Mouse (Mus musculus): ENCODE results near the gene Eva1c. TPM values are rescaled to one million over a fixed set of nuclear protein-coding genes. Genes with fewer than 3 reads are reported as not detected.
"Not testable (repeated sequence)": the region's sequence is repeated elsewhere in the genome, so short reads cannot be mapped to it uniquely, and the experiment has no call there.

The Eva1c gene
- polyA plus RNA-seq, 1 experiment from 2014 or later, result 0.91 TPM

DNA sequence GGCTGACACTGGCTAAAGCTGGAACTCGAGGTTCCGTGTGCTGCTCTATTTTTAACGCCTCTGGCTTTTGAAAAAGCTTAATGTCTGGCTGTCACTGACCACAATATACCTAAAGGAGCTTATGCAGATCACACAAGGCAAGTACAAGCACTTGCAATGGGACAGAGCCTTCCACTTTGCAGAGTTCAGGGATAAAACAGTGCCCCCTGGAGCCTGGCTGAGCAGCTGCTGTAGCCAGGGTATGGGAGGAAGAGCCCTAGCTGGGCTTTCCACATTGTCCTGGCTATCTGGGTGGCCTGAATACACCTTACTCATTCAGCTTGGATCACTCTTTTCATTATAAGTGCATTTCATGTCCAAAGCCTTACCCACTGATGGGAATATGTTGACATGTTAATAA is 24.6 kb upstream of the Eva1c start:
- no peak overlapping the region for H3K4me3 ChIP-seq (replicated peaks)
- no peaks in the 10 kb centered on the region for H3K9me3 ChIP-seq (replicated peaks)
- no peak overlapping the region for H3K9ac ChIP-seq
- WGBS, result 93% methylated on average over 3 of the region's 3 CpGs
- H3K27me3 ChIP-seq, result no peaks in the 10 kb centered on the region
- ATAC-seq (replicated peaks; ENCODE audit: low FRiP score), result no peak
- H3K4me2 ChIP-seq, result no peak overlapping the region
- peaks cover 69% of the 10 kb centered on the region for H3K36me3 ChIP-seq
- no peaks in the 10 kb centered on the region for H3K4me1 ChIP-seq
- H3K27ac ChIP-seq, result no peak overlapping the region

DNA sequence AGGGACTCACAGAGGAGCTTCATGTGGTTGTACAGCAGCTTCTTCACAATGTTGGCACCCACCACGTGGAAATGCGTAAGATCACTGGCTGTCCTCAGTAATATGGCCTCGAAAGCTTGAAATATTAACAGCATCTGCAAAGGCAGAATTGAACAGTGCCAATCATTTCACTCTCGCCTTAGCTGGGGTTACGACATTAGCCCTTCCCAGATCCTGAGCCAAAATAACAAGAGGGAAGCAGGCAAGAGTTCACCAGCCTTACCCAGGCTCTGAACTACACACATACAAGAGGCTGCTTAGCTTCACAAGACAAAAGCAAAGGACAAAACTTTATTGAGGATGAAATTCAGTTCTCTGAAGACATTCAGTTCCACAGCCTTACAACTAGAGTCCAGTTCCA is 22.1 kb upstream of the Eva1c start:
- WGBS, result 95% methylated on average over 5 of the region's 5 CpGs
- ATAC-seq (replicated peaks; ENCODE audit: low FRiP score), result no peak
- H3K4me2 ChIP-seq, result no peak overlapping the region

DNA sequence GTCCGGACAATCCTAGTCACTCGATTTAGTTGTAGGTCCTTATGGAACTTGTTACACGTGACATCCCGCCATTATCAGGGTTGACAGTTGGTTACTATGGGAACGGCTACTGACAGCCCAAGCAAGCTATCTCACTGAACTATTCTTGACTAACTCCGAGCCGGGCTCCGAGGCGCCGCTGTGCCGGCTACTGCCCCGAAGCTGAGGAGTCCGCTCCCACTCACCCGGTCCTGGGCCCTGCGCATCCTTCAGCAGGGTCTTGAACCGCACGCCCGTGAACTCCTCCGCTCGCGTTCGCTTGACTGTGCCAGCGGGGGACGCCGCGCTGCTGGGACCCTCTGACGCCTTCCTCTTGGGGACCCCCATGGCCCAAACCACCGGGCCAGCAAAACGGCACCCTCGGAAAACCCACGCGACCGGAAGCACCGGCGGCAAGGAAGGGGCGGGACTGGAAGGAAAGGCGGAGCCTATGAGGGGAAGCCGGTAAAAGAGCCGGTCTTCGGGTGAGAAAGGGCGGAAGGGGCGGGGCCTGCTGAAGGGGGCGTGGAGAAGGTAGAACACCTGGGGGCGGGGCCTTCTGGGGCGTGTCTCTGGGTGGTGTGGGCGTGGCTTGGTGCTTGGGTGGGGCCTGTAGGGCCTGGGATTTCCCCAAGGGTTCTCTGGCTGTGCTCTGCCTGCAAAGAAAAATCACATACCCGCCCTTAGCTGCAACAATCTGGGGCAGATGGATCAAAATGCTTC is 16.4 kb upstream of the Eva1c start, which contains the start of gene Urb1:
Gene Urb1, minus strand, starts transcription at position 439 of the 741 bp plus-strand sequence.
- Histone ChIP-seq H3K9me3 (replicated peaks) (no peaks in the 10 kb centered on the region), H3K27me3 (no peaks in the 10 kb centered on the region), H3K36me3 (peaks cover 1% of the 10 kb centered on the region; the same call in 1 of the 2 replicates), H3K9ac (peak within 1 kb of the TSS; percentile 59), H3K4me1 (peaks cover 13% of the 10 kb centered on the region; the same call in 1 of the 2 replicates), H3K27ac (peak within 1 kb of the TSS; percentile 85), H3K4me3 (replicated peaks) (peak within 1 kb of the TSS; percentile 96), H3K4me2 (peak within 1 kb of the TSS; percentile 91)
- ATAC-seq (replicated peaks; ENCODE audit: low FRiP score), result peak; percentile 95
- under 1% methylated on average over 47 of the region's 47 CpGs for WGBS

More for the DNA sequence above, 22.1 kb upstream of the Eva1c start:
- H3K4me1 ChIP-seq, result peaks cover 4% of the 10 kb centered on the region; the same call in 1 of the 2 replicates
- H3K27me3 ChIP-seq, result no peaks in the 10 kb centered on the region
- no peak overlapping the region for H3K27ac ChIP-seq
- H3K9me3 ChIP-seq (replicated peaks), result no peaks in the 10 kb centered on the region
- H3K4me3 ChIP-seq (replicated peaks), result no peak overlapping the region
- H3K36me3 ChIP-seq, result peaks cover 48% of the 10 kb centered on the region
- no peak overlapping the region for H3K9ac ChIP-seq

DNA sequence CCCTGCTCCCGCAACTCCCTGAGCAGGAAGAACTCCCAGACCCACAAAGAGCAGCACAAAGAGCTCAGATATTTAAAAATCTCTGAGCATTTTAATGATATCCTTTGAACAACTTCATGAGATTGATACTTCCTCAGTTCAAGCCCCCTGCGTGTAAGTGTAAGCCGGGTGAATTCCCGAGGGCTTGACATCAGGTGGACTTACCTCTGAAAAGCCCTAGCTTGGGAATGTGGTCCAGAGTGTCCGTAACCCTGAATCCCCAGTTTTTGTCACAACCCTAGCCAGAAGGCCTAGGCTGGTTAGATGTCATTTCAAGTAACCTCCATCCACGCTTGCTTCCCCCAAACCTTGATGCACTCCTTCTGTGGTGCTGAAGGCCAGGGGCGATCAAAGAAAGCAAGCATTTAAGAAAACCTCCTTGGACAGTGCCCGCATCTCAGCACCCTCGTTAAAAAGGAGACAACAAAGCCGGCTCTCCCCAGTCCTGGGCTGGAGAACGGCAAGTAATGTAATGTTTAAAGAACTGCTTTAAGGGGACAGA is 15.7 kb upstream of the Eva1c start:
- Histone ChIP-seq H3K4me2 (peak overlapping the region; percentile 91), H3K27me3 (no peaks in the 10 kb centered on the region), H3K9me3 (replicated peaks) (no peaks in the 10 kb centered on the region), H3K27ac (peak overlapping the region; percentile 70; the same call in 1 of the 2 replicates), H3K4me3 (replicated peaks) (peak overlapping the region; percentile 96), H3K4me1 (peaks cover 13% of the 10 kb centered on the region; the same call in 1 of the 2 replicates), H3K36me3 (no peaks in the 10 kb centered on the region), H3K9ac (0 out of 2 replicates have a peak overlapping the region, but pooled peaks have one; percentile 23)
- peak; percentile 17; the same call in 1 of the 2 replicates for ATAC-seq (replicated peaks; ENCODE audit: low FRiP score)
- 51% methylated on average over 11 of the region's 11 CpGs for WGBS

DNA sequence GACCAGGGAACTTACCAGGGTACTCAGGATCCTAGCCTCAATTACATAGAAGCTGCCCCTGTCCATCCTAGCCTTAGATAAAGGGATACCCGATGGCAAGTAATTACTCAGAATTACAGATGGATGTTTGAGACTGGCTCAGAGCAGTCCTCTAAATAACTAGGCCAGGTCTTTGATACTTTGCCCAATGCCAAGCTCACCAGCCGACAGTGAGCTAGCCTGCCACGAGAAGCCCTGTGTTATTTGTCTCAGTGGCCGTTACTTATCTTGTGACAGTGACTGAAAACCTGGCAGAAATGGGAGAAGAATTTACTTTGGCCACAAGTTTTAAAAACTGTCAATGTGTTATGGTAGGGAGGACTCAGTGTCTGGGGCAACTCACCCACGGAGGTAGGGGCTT is 14.4 kb upstream of the Eva1c start:
- H3K9me3 ChIP-seq (replicated peaks), result no peaks in the 10 kb centered on the region
- WGBS, result 75% methylated on average over 5 of the region's 5 CpGs
- peaks cover 13% of the 10 kb centered on the region; the same call in 1 of the 2 replicates for H3K4me1 ChIP-seq
- H3K9ac ChIP-seq, result no peak overlapping the region
- no peaks in the 10 kb centered on the region for H3K36me3 ChIP-seq
- H3K4me2 ChIP-seq, result no peak overlapping the region
- no peaks in the 10 kb centered on the region for H3K27me3 ChIP-seq
- ATAC-seq (replicated peaks; ENCODE audit: low FRiP score), result no peak
- H3K4me3 ChIP-seq (replicated peaks), result no peak overlapping the region
- no peak overlapping the region for H3K27ac ChIP-seq

DNA sequence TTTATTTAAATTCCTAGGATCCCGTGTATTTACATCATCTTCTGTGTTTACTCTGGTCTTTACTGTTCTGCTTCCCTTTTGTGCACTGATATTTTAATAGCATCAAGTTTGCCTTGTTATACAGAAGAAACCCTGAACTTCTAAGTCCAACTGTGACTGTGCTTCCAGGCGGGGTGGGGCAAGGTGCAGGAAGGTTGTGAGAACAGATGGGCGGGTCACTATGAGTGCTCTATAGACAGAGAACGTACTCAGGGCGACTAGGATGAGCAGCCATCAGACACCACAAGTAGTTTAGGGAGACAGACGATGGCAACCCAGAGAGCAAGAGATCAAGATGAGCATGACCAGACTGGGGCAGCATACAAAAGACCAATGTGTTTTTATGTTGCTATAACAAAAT is 6.2 kb upstream of the Eva1c start:
- Histone ChIP-seq H3K27ac (no peak overlapping the region), H3K27me3 (0 out of 2 replicates have a peak, but pooled peaks cover 3% of the 10 kb centered on the region), H3K4me3 (replicated peaks) (no peak overlapping the region), H3K9me3 (replicated peaks) (no peaks in the 10 kb centered on the region), H3K9ac (no peak overlapping the region), H3K4me1 (no peaks in the 10 kb centered on the region), H3K4me2 (no peak overlapping the region), H3K36me3 (no peaks in the 10 kb centered on the region)
- no peak for ATAC-seq (replicated peaks; ENCODE audit: low FRiP score)
- 78% methylated on average over 6 of the region's 6 CpGs for WGBS

DNA sequence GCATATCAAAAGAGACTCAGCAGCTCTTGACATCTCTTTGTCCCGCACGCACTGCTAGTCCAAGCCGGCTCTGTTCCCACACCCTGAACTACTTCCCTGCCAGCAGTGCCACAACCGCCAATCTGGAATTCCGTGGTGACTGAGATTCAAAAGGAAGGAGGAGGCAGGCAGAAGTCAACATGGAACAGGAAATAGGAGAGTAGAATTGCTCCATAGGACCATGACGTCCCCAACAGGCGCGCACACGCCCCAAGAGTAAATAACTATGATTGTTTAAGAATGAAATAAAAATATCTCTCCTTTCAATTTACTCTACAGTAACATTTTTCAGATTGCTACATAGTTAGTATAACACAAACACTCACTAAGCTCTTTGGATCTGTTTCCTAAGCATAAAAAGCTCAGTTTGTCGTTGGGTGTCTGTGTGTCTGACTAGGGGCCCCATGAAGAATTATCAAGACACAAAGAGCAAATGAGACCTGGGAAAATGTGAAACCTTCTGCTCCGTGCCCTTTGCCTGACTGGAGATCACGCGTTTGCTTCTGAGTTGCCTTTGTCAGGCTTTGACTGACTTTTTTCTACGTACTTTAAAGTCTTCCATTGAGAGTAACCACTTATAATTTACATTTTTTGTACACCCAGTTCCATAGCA is 5.3 kb upstream of the Eva1c start:
- Histone ChIP-seq H3K9me3 (replicated peaks) (no peaks in the 10 kb centered on the region), H3K27me3 (0 out of 2 replicates have a peak, but pooled peaks cover 3% of the 10 kb centered on the region), H3K4me3 (replicated peaks) (no peak overlapping the region), H3K4me2 (no peak overlapping the region), H3K4me1 (no peaks in the 10 kb centered on the region), H3K27ac (no peak overlapping the region), H3K9ac (no peak overlapping the region), H3K36me3 (no peaks in the 10 kb centered on the region)
- no peak for ATAC-seq (replicated peaks; ENCODE audit: low FRiP score)
- WGBS, result 84% methylated on average over 14 of the region's 14 CpGs

DNA sequence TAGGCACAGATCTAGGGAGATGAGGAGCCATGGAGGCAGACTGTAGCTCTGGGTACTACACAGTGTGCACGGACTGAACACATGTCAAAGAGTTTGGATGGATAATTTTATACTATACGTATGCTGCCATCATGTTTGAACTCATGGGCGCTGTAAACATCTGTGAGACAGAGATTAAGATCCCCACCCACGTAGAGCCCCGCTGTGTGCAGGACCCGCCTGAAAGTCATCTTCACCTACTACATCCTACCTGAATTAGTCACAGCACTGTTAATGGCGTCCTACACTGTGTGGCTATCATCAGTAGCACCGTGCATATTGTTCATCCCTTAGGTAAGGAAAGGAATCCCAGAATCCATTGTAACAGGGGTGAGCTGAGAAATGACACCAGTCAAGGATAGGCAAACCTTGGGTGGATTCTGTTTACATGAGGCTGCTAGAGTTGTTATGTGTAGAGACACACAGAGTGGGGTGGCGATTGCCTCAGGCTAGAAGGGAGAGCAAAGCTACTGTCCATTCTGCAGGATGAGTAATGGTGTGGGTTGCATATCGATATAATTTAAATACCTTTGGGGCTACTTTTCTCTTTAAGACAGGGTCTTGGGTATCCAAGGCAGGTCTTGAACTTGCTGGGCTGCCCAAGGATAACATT is 4.1 kb upstream of the Eva1c start:
- Histone ChIP-seq H3K4me3 (replicated peaks) (no peak overlapping the region), H3K27me3 (0 out of 2 replicates have a peak, but pooled peaks cover 3% of the 10 kb centered on the region), H3K9me3 (replicated peaks) (no peaks in the 10 kb centered on the region), H3K36me3 (no peaks in the 10 kb centered on the region), H3K4me1 (no peaks in the 10 kb centered on the region), H3K9ac (no peak overlapping the region), H3K27ac (no peak overlapping the region), H3K4me2 (no peak overlapping the region)
- 88% methylated on average over 10 of the region's 10 CpGs for WGBS
- ATAC-seq (replicated peaks; ENCODE audit: low FRiP score), result no peak; the same call in 1 of the 2 replicates

DNA sequence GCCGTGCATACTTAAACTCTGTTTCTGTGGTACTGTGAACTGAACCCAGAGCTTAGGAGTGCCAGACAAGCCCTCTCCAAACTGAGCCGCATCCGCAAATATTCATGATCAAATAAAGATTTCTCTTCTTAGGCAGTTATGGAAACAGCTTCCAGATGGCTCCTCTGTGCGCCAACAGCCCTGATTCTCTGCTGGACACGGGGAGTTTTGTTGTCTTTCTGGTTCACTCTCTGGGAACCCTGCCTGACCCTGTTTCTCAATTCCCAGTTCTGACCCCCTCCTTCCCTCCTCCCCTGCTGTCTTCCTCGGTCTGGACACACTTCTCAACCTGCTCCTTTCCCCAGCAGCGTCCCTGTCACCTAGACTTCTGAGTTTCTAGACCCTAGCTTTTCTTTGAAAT is 3.5 kb upstream of the Eva1c start:
- Histone ChIP-seq H3K36me3 (no peaks in the 10 kb centered on the region), H3K4me3 (replicated peaks) (no peak overlapping the region), H3K27me3 (peaks cover 5% of the 10 kb centered on the region; the same call in 1 of the 2 replicates), H3K27ac (no peak overlapping the region), H3K9ac (no peak overlapping the region), H3K4me2 (no peak overlapping the region), H3K4me1 (no peaks in the 10 kb centered on the region), H3K9me3 (replicated peaks) (no peaks in the 10 kb centered on the region)
- WGBS, result 66% methylated on average over 7 of the region's 7 CpGs
- no peak for ATAC-seq (replicated peaks; ENCODE audit: low FRiP score)

DNA sequence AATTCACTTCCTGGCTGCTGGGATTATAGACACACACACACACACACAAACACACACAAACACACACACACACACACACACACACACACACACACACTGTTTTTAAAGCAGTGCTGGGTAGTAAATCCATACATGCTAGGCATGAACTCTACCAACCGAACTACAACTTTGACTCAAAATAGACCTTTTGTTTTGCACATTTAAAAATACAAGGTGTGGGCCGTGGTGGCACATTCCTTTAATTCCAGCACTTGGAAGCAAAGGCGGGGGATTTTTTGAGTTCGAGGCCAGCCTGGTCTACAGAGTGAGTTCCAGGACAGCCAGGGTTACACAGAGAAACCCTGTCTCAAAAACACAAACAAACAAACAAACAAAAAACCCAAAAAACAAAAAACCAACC is 2.5 kb upstream of the Eva1c start:
- not testable (repeated sequence) for H3K36me3 ChIP-seq; H3K9ac ChIP-seq; H3K9me3 ChIP-seq (replicated peaks); H3K27ac ChIP-seq; H3K4me3 ChIP-seq (replicated peaks); ATAC-seq (replicated peaks; ENCODE audit: low FRiP score); H3K4me2 ChIP-seq; H3K4me1 ChIP-seq
- WGBS, result 78% methylated on average over 4 of the region's 4 CpGs
- peaks cover 15% of the 10 kb centered on the region for H3K27me3 ChIP-seq

DNA sequence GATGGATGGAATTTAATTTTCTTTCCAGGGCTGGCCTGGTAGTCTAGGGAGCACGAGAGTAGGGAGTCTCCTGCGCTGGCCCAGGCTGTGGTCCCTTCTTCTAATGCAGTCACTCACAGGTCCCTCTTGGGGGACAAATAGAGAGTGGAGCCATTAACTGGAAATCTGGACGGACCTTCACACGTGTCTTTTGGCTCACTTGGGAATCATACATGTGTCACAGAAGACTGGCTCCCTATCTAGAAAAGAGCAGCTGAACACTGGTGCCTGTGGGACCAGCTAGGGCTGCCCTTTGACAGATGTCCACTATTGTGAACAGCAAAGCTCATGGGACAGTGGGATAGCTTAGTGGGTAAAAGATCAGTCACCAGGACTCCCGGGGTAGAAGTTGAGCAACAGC is 478 bp upstream of the Eva1c start:
- H3K4me3 ChIP-seq (replicated peaks), result no peak overlapping the region
- H3K4me1 ChIP-seq, result peaks cover 16% of the 10 kb centered on the region
- no peak for ATAC-seq (replicated peaks; ENCODE audit: low FRiP score)
- no peaks in the 10 kb centered on the region for H3K9me3 ChIP-seq (replicated peaks)
- H3K9ac ChIP-seq, result no peak overlapping the region
- peaks cover 35% of the 10 kb centered on the region for H3K27me3 ChIP-seq
- WGBS, result 80% methylated on average over 5 of the region's 5 CpGs
- no peaks in the 10 kb centered on the region for H3K36me3 ChIP-seq
- no peak overlapping the region for H3K27ac ChIP-seq
- no peak overlapping the region for H3K4me2 ChIP-seq

DNA sequence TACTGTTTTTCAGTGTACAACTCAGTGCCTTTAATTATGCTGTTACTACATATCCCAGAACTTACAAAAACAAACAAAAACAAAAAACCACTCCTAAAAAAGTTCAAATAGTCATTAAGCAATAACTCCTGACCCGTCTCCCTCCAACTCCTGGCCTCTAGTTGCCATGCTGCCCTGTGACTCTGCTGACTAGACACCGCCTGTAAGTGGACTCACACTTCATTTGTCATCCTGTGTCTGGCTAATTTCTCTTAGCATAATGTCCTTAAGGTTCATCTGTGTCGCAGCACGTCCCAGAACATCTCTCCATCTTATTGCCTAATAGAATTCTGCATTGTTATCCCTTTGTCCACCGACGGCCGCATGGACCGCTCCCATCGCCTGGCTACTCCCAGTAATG is 979 bp downstream of the Eva1c start:
- Histone ChIP-seq H3K27ac (no peak overlapping the region), H3K9ac (no peak overlapping the region), H3K36me3 (no peaks in the 10 kb centered on the region), H3K27me3 (peaks cover 47% of the 10 kb centered on the region), H3K4me3 (replicated peaks) (no peak overlapping the region), H3K4me2 (no peak overlapping the region), H3K9me3 (replicated peaks) (no peaks in the 10 kb centered on the region), H3K4me1 (peaks cover 26% of the 10 kb centered on the region)
- 85% methylated on average over 9 of the region's 9 CpGs for WGBS
- ATAC-seq (replicated peaks; ENCODE audit: low FRiP score), result no peak

All from kidney, embryonic 15.5 days (tissue).